Mouse (Mus musculus): ENCODE data around the gene Slc44a5.

DNA sequence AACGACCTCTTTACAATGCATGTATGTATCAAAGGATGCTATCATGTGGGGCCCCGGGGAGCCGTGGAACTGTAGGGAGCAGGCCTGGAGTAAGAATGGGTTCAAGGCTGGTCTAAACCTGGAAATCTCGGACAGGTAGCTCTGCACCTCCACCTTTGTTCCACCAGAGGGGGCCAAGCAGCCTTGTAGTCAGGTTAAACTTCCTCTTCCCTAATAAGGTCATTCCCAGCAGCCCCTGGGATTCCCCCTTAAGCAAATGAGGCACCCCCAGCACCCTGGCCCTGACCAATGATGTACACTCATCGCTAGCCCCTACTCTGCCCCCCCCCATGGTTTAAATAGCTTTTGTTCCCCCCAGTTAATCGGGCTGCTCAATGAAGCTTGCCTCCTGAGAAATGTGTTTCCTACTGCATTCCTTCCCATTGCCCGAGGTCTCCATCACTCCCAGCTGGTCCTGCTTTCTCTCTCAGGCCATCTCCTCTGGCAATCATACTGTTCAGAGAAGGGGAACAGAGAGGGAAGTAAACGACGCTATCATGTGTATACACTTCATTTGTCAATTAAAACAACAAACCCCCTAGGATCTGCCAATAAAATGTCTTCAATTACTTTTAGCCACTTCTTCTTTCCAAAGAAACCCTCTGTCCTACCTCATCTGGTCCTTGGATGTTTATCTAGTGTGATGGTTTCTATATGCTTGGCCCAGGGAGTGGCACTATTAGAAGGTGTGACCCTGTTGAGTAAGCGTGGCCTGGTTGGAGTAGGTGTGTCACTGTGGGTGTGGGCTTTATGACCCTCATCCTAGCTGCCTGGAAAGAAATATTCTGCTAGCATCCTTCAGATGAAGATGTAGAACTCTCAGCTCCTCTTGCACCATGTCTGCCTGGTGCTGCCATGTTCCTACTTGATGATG is 11.4 kb downstream of the Slc44a5 start:
- peak; percentile 64 for TF ChIP-seq CTCF (IDR thresholded peaks at IDR 0.05; ENCODE audit: low read depth, low read length)
- TF ChIP-seq POLR2A (IDR thresholded peaks at IDR 0.05; ENCODE audit: extremely low read depth, insufficient read depth, low read length) = no peak
